Mouse (Mus musculus): ENCODE results near the gene Trim14.

DNA sequence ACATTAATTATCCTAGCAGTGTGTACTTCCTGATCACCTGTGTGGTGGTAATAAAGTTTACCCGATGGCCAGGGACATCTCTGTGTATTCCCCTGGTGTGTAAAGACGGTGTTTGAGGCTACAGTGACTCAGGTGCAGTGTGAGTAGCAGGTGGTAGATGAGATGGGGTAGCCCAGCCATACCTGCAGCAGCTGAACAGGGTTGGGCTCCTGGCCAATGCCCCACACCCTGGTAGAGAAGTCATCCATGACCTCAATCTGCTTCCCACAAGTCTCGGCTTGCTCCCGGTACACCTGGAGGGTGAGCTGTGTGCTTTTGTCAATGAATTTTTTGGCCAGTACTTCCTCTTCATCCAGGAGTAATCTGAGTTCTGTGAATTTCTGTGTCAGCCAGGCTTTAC is 12.6 kb downstream of the Trim14 start:
- TF ChIP-seq MEF2A (IDR thresholded peaks at IDR 0.05; ENCODE audit: borderline replicate concordance, low read depth, low read length) (no peak), NELFE (IDR thresholded peaks at IDR 0.05; ENCODE audit: low read depth, low read length) (no peak), ZKSCAN1 (IDR thresholded peaks at IDR 0.05; ENCODE audit: borderline replicate concordance, low read depth, low read length) (no peak), CTCF (conservative IDR thresholded peaks at IDR 0.05 in 1 of 2, IDR thresholded peaks at IDR 0.05 in 1 of 2; ENCODE audit: low read depth in 2 of 2, low read length in 2 of 2) (no peak), KAT2A (IDR thresholded peaks at IDR 0.05; ENCODE audit: insufficient replicate concordance, low read length) (no peak), POLR2A (IDR thresholded peaks at IDR 0.05; ENCODE audit: low read depth, low read length) (no peak), JUND (conservative IDR thresholded peaks at IDR 0.05; ENCODE audit: low read depth, low read length) (no peak)

All from CH12.LX (cell line).